Mouse (Mus musculus): ENCODE measurements around the gene Ttll8. TPM values are rescaled to one million over a fixed set of nuclear protein-coding genes. Genes with fewer than 3 reads are reported as not detected.

The Ttll8 gene
- polyA plus RNA-seq, 1 experiment from 2014 or later, result not detected

GRCm38 (mm10) chr15:88858141-88858541 lies 96.1 kb downstream of the Ttll8 start:
- Histone ChIP-seq H3K27ac (replicated peaks; ENCODE audit: low read depth, low read length) (no peak overlapping the region), H3K9ac (ENCODE audit: low read length) (no peak overlapping the region), H3K4me1 (ENCODE audit: control insufficient read depth, insufficient read depth, low read length) (0 out of 2 replicates have a peak, but pooled peaks cover 4% of the 10 kb centered on the region), H3K9me3 (ENCODE audit: control insufficient read depth, low read length) (no peaks in the 10 kb centered on the region), H3K27me3 (ENCODE audit: control insufficient read depth, insufficient read depth, low read length) (no peaks in the 10 kb centered on the region), H3K4me2 (ENCODE audit: low read depth, severe bottlenecking) (no peak overlapping the region), H3K36me3 (ENCODE audit: control insufficient read depth, insufficient read depth, low read length) (no peaks in the 10 kb centered on the region), H3K4me3 (ENCODE audit: low read depth, low read length) (no peak overlapping the region)
- no peak for ATAC-seq (ENCODE audit: insufficient number of reproducible peaks, low FRiP score, low TSS enrichment, low read depth)
- 94% methylated on average over 3 of the region's 3 CpGs for WGBS
- DNase-seq (ENCODE audit: low spot score), result no peak

DNA sequence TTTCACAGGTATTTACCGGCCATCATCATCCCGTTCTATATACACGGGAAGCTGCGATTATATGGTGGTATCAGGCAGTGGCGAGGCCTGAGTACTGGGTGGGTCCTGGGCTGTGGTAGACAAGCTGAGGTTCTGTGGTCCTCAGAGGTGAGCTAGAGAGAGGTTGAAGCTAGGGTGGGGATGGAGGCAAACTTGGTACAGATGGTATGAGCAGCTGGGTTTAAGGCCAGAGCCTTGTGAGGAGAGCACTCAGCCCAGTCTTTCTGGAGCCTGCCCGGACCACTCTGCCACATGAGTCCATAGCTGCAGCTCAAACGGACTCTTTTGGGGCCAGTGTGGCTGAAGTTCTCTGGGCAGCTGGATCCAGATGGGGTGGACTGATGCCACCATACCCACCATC lies 96.9 kb downstream of the Ttll8 start:
- Histone ChIP-seq H3K4me1 (ENCODE audit: control insufficient read depth, insufficient read depth, low read length) (0 out of 2 replicates have a peak, but pooled peaks cover 2% of the 10 kb centered on the region), H3K9ac (ENCODE audit: low read length) (no peak overlapping the region), H3K27ac (replicated peaks; ENCODE audit: low read depth, low read length) (no peak overlapping the region), H3K4me3 (ENCODE audit: low read depth, low read length) (no peak overlapping the region), H3K36me3 (ENCODE audit: control insufficient read depth, insufficient read depth, low read length) (no peaks in the 10 kb centered on the region), H3K27me3 (ENCODE audit: control insufficient read depth, insufficient read depth, low read length) (no peaks in the 10 kb centered on the region), H3K4me2 (ENCODE audit: low read depth, severe bottlenecking) (no peak overlapping the region), H3K9me3 (ENCODE audit: control insufficient read depth, low read length) (no peaks in the 10 kb centered on the region)
- ATAC-seq (ENCODE audit: insufficient number of reproducible peaks, low FRiP score, low TSS enrichment, low read depth) (no peak), DNase-seq (ENCODE audit: low spot score) (no peak)
- 92% methylated on average over 7 of the region's 7 CpGs for WGBS

DNA sequence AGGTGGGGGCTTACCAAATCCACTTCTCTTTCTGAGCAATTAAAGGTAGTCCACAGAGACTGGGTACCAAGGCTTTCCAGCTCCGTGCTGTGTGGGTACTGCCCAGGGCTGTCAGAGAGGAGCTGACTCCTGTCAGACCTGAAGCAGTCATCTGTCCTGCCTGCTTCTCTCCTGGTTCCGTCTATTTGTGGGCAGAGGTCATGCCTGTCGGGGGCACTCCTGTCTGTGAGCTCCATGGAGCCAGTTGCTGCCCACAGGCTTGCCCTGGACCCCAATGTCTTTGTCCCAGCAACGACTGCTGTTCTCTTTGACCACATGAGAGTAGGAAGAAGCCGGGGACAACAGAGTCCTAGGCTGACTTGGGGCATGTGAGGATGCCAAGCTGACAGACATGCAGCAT lies 97.6 kb downstream of the Ttll8 start:
- Histone ChIP-seq H3K9ac (ENCODE audit: low read length) (no peak overlapping the region), H3K4me1 (ENCODE audit: control insufficient read depth, insufficient read depth, low read length) (0 out of 2 replicates have a peak, but pooled peaks cover 2% of the 10 kb centered on the region), H3K27me3 (ENCODE audit: control insufficient read depth, insufficient read depth, low read length) (no peaks in the 10 kb centered on the region), H3K4me3 (ENCODE audit: low read depth, low read length) (no peak overlapping the region), H3K36me3 (ENCODE audit: control insufficient read depth, insufficient read depth, low read length) (no peaks in the 10 kb centered on the region), H3K9me3 (ENCODE audit: control insufficient read depth, low read length) (no peaks in the 10 kb centered on the region), H3K4me2 (ENCODE audit: low read depth, severe bottlenecking) (no peak overlapping the region), H3K27ac (replicated peaks; ENCODE audit: low read depth, low read length) (no peak overlapping the region)
- WGBS, result 88% methylated on average over 5 of the region's 5 CpGs
- ATAC-seq (ENCODE audit: insufficient number of reproducible peaks, low FRiP score, low TSS enrichment, low read depth), result no peak
- no peak for DNase-seq (ENCODE audit: low spot score)

DNA sequence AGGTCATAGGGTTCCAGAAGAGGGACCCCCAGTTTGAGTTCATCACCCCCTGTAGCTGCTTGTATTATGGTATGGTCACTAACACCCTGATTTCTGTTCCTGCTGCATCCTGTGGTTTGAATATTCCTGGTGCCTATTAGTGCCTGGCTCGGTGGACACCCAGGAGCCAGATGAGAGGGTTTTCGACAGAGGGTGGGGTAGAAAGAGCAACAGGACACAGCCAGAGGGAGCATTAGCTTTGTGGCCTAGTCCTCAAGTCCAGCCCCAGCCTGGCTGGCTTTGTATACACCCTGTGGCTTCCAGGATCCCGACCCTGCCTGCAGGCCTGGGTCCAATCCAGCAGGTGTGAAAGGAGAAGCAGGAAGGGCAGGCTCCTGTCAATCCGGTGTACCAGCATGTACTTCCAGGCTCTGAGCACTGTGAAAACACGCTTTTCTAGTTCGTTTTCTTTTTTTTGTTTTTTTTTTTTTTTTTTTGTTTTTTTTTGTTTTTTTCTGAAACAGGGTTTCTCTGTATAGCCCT lies 98.3 kb downstream of the Ttll8 start:
- H3K27ac ChIP-seq (replicated peaks; ENCODE audit: low read depth, low read length), result no peak overlapping the region

GRCm38 (mm10) chr15:88854969-88855830 lies 99.0 kb downstream of the Ttll8 start:
- 81% methylated on average over 15 of the region's 15 CpGs for WGBS
- Histone ChIP-seq H3K9ac (ENCODE audit: low read length) (no peak overlapping the region), H3K4me2 (ENCODE audit: low read depth, severe bottlenecking) (no peak overlapping the region), H3K4me1 (ENCODE audit: control insufficient read depth, insufficient read depth, low read length) (0 out of 2 replicates have a peak, but pooled peaks cover 6% of the 10 kb centered on the region), H3K27me3 (ENCODE audit: control insufficient read depth, insufficient read depth, low read length) (no peaks in the 10 kb centered on the region), H3K9me3 (ENCODE audit: control insufficient read depth, low read length) (no peaks in the 10 kb centered on the region), H3K4me3 (ENCODE audit: low read depth, low read length) (no peak overlapping the region), H3K36me3 (ENCODE audit: control insufficient read depth, insufficient read depth, low read length) (no peaks in the 10 kb centered on the region), H3K27ac (replicated peaks; ENCODE audit: low read depth, low read length) (no peak overlapping the region)
- DNase-seq (ENCODE audit: low spot score), result no peak
- ATAC-seq (ENCODE audit: insufficient number of reproducible peaks, low FRiP score, low TSS enrichment, low read depth), result no peak

More for the DNA sequence above, 98.3 kb downstream of the Ttll8 start:
- Histone ChIP-seq H3K27me3 (ENCODE audit: control insufficient read depth, insufficient read depth, low read length) (no peaks in the 10 kb centered on the region), H3K36me3 (ENCODE audit: control insufficient read depth, insufficient read depth, low read length) (no peaks in the 10 kb centered on the region), H3K4me3 (ENCODE audit: low read depth, low read length) (no peak overlapping the region), H3K9ac (ENCODE audit: low read length) (no peak overlapping the region), H3K4me1 (ENCODE audit: control insufficient read depth, insufficient read depth, low read length) (0 out of 2 replicates have a peak, but pooled peaks cover 6% of the 10 kb centered on the region), H3K4me2 (ENCODE audit: low read depth, severe bottlenecking) (no peak overlapping the region), H3K9me3 (ENCODE audit: control insufficient read depth, low read length) (no peaks in the 10 kb centered on the region)
- no peak for DNase-seq (ENCODE audit: low spot score)
- no peak for ATAC-seq (ENCODE audit: insufficient number of reproducible peaks, low FRiP score, low TSS enrichment, low read depth)
- 79% methylated on average over 6 of the region's 6 CpGs for WGBS

GRCm38 (mm10) chr15:88854119-88854968 lies 99.9 kb downstream of the Ttll8 start:
- 62% methylated on average over 6 of the region's 6 CpGs for WGBS
- Histone ChIP-seq H3K27ac (replicated peaks; ENCODE audit: low read depth, low read length) (no peak overlapping the region), H3K27me3 (ENCODE audit: control insufficient read depth, insufficient read depth, low read length) (no peaks in the 10 kb centered on the region), H3K4me3 (ENCODE audit: low read depth, low read length) (no peak overlapping the region), H3K9ac (ENCODE audit: low read length) (no peak overlapping the region), H3K9me3 (ENCODE audit: control insufficient read depth, low read length) (no peaks in the 10 kb centered on the region), H3K36me3 (ENCODE audit: control insufficient read depth, insufficient read depth, low read length) (no peaks in the 10 kb centered on the region), H3K4me1 (ENCODE audit: control insufficient read depth, insufficient read depth, low read length) (0 out of 2 replicates have a peak, but pooled peaks cover 6% of the 10 kb centered on the region), H3K4me2 (ENCODE audit: low read depth, severe bottlenecking) (no peak overlapping the region)
- DNase-seq (ENCODE audit: low spot score) (no peak), ATAC-seq (ENCODE audit: insufficient number of reproducible peaks, low FRiP score, low TSS enrichment, low read depth) (no peak)

GRCm38 (mm10) chr15:88853106-88853505 lies 101.1 kb downstream of the Ttll8 start:
- Histone ChIP-seq H3K4me2 (ENCODE audit: low read depth, severe bottlenecking) (no peak overlapping the region), H3K4me3 (ENCODE audit: low read depth, low read length) (no peak overlapping the region), H3K4me1 (ENCODE audit: control insufficient read depth, insufficient read depth, low read length) (0 out of 2 replicates have a peak, but pooled peaks cover 6% of the 10 kb centered on the region), H3K9ac (ENCODE audit: low read length) (no peak overlapping the region), H3K27ac (replicated peaks; ENCODE audit: low read depth, low read length) (no peak overlapping the region), H3K9me3 (ENCODE audit: control insufficient read depth, low read length) (no peaks in the 10 kb centered on the region), H3K36me3 (ENCODE audit: control insufficient read depth, insufficient read depth, low read length) (no peaks in the 10 kb centered on the region), H3K27me3 (ENCODE audit: control insufficient read depth, insufficient read depth, low read length) (no peaks in the 10 kb centered on the region)
- no peak for DNase-seq (ENCODE audit: low spot score)
- 92% methylated on average over 9 of the region's 9 CpGs for WGBS
- no peak for ATAC-seq (ENCODE audit: insufficient number of reproducible peaks, low FRiP score, low TSS enrichment, low read depth)

DNA sequence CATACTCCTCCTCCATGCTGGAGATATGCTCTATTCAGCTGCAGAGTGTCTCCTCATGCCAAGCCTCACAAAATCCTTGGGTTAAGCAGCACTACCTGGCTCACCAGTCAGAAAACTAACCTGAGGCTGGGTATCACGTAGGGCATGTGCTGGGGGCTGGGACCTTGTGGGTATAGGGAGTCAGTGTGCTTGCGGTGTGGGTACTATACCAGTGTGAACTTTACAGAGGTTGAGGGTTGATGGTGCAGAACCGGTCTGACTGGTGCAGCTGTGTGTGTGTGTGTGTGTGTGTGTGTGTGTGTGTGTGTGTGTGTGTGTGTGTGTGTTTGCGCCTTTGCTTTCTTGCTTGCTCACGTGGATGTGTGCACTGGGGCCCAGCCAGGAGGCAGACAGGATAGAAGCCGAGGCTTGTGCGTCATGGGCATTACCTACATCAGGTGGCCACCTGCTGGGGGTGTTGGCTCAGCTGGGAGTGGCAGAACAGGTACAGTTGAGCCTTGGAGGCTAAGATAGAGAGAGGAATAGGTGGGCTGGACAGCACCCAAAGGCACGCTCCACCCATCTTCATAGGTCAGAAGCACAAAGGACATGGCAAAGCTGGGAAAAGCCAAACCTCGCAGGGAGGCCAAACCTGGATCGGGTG lies 102.6 kb downstream of the Ttll8 start:
- H3K4me1 ChIP-seq (ENCODE audit: control insufficient read depth, insufficient read depth, low read length), result 0 out of 2 replicates have a peak, but pooled peaks cover 6% of the 10 kb centered on the region
- H3K4me2 ChIP-seq (ENCODE audit: low read depth, severe bottlenecking), result no peak overlapping the region
- H3K27me3 ChIP-seq (ENCODE audit: control insufficient read depth, insufficient read depth, low read length), result no peaks in the 10 kb centered on the region
- no peaks in the 10 kb centered on the region for H3K9me3 ChIP-seq (ENCODE audit: control insufficient read depth, low read length)
- ATAC-seq (ENCODE audit: insufficient number of reproducible peaks, low FRiP score, low TSS enrichment, low read depth) (no peak), DNase-seq (ENCODE audit: low spot score) (no peak)
- no peak overlapping the region for H3K4me3 ChIP-seq (ENCODE audit: low read depth, low read length)
- H3K27ac ChIP-seq (replicated peaks; ENCODE audit: low read depth, low read length), result no peak overlapping the region
- no peaks in the 10 kb centered on the region for H3K36me3 ChIP-seq (ENCODE audit: control insufficient read depth, insufficient read depth, low read length)
- H3K9ac ChIP-seq (ENCODE audit: low read length), result no peak overlapping the region
- 79% methylated on average over 10 of the region's 10 CpGs for WGBS

All from limb, embryonic 11.5 days (tissue).